Mouse (Mus musculus): ENCODE results near the gene 6030408B16Rik.

- TF ChIP-seq GATA1 (IDR thresholded peaks at IDR 0.05; ENCODE audit: low read length) (no peak), TAL1 (IDR thresholded peaks at IDR 0.05; ENCODE audit: low read length) (no peak)
Measured at GRCm38 (mm10) chr15:101258420-101258819, 34.6 kb upstream of the 6030408B16Rik start.

Data from erythroblast, embryonic 14.5 days (primary cell).